Mouse (Mus musculus): Measurements from ENCODE around the gene Mc3r. TPM values are rescaled to one million over a fixed set of nuclear protein-coding genes. Genes with fewer than 3 reads are reported as not detected.

Mc3r gene
- total and polyA plus RNA-seq, 2 experiments from 2014 or later = 0.53 to 0.86 TPM

- no peak overlapping the region for H3K9ac ChIP-seq
- no peaks in the 10 kb centered on the region for H3K27me3 ChIP-seq (ENCODE audit: insufficient read depth, low read length)
- DNase-seq (no peak), ATAC-seq (no peak)
- peaks cover 6% of the 10 kb centered on the region; the same call in 1 of the 2 replicates for H3K4me1 ChIP-seq (ENCODE audit: insufficient read depth)
- H3K9me3 ChIP-seq (ENCODE audit: low read length) = no peaks in the 10 kb centered on the region
- WGBS = 94% methylated on average over 6 of the region's 6 CpGs
- H3K4me2 ChIP-seq (ENCODE audit: low read depth) = no peak overlapping the region
- no peak overlapping the region for H3K4me3 ChIP-seq (ENCODE audit: low read depth, low read length)
- TF ChIP-seq CTCF (IDR thresholded peaks at IDR 0.05; ENCODE audit: low read depth) = no peak
- H3K36me3 ChIP-seq (ENCODE audit: insufficient read depth) = no peaks in the 10 kb centered on the region
- no peak overlapping the region for H3K27ac ChIP-seq (ENCODE audit: low read depth, low read length)
Measured at GRCm38 (mm10) chr2:172263216-172263615, 14.9 kb downstream of the Mc3r start.

- H3K4me1 ChIP-seq (ENCODE audit: insufficient read depth) = peaks cover 23% of the 10 kb centered on the region
- no peaks in the 10 kb centered on the region for H3K9me3 ChIP-seq (ENCODE audit: low read length)
- DNase-seq (peak; percentile 61), ATAC-seq (peak; percentile 60)
- no peak overlapping the region for H3K4me2 ChIP-seq (ENCODE audit: low read depth)
- no peaks in the 10 kb centered on the region for H3K36me3 ChIP-seq (ENCODE audit: insufficient read depth)
- H3K9ac ChIP-seq = peak overlapping the region; percentile 37; the same call in 1 of the 2 replicates
- H3K27me3 ChIP-seq (ENCODE audit: insufficient read depth, low read length) = no peaks in the 10 kb centered on the region
- no peak overlapping the region for H3K4me3 ChIP-seq (ENCODE audit: low read depth, low read length)
- peak overlapping the region; percentile 86 for H3K27ac ChIP-seq (ENCODE audit: low read depth, low read length)
- WGBS = 62% methylated on average over 11 of the region's 11 CpGs
- TF ChIP-seq CTCF (IDR thresholded peaks at IDR 0.05; ENCODE audit: low read depth) = no peak
Measured at GRCm38 (mm10) chr2:172269907-172270306, 21.6 kb downstream of the Mc3r start.

- DNase-seq (peak; percentile 74), ATAC-seq (peak; percentile 84)
- peak overlapping the region; percentile 86 for H3K27ac ChIP-seq (ENCODE audit: low read depth, low read length)
- H3K36me3 ChIP-seq (ENCODE audit: insufficient read depth) = no peaks in the 10 kb centered on the region
- no peaks in the 10 kb centered on the region for H3K9me3 ChIP-seq (ENCODE audit: low read length)
- H3K4me1 ChIP-seq (ENCODE audit: insufficient read depth) = peaks cover 23% of the 10 kb centered on the region
- 9% methylated on average over 9 of the region's 9 CpGs for WGBS
- no peaks in the 10 kb centered on the region for H3K27me3 ChIP-seq (ENCODE audit: insufficient read depth, low read length)
- H3K4me2 ChIP-seq (ENCODE audit: low read depth) = peak overlapping the region; percentile 10; the same call in 1 of the 2 replicates
- no peak overlapping the region for H3K4me3 ChIP-seq (ENCODE audit: low read depth, low read length)
- no peak for TF ChIP-seq CTCF (IDR thresholded peaks at IDR 0.05; ENCODE audit: low read depth)
- peak overlapping the region; percentile 37; the same call in 1 of the 2 replicates for H3K9ac ChIP-seq
Measured at GRCm38 (mm10) chr2:172270485-172270944, 22.2 kb downstream of the Mc3r start.

GRCm38 (mm10) chr2:172270974-172271697 is 22.8 kb downstream of the Mc3r start:
- DNase-seq = no peak

GRCm38 (mm10) chr2:172274662-172275061 is 26.4 kb downstream of the Mc3r start:
- no peaks in the 10 kb centered on the region for H3K36me3 ChIP-seq (ENCODE audit: insufficient read depth)
- no peaks in the 10 kb centered on the region for H3K9me3 ChIP-seq (ENCODE audit: low read length)
- H3K27me3 ChIP-seq (ENCODE audit: insufficient read depth, low read length) = no peaks in the 10 kb centered on the region
- no peak overlapping the region for H3K4me3 ChIP-seq (ENCODE audit: low read depth, low read length)
- no peak for ATAC-seq
- no peak overlapping the region for H3K27ac ChIP-seq (ENCODE audit: low read depth, low read length)
- DNase-seq = no peak
- H3K4me2 ChIP-seq (ENCODE audit: low read depth) = no peak overlapping the region
- H3K4me1 ChIP-seq (ENCODE audit: insufficient read depth) = peaks cover 17% of the 10 kb centered on the region
- no peak overlapping the region for H3K9ac ChIP-seq
- TF ChIP-seq CTCF (IDR thresholded peaks at IDR 0.05; ENCODE audit: low read depth) = no peak
- 92% methylated on average over 8 of the region's 8 CpGs for WGBS

More at GRCm38 (mm10) chr2:172270974-172271697, 22.8 kb downstream of the Mc3r start:
- peak overlapping the region; percentile 10; the same call in 1 of the 2 replicates for H3K4me2 ChIP-seq (ENCODE audit: low read depth)
- peak overlapping the region; percentile 3; the same call in 1 of the 2 replicates for H3K9ac ChIP-seq
- peaks cover 19% of the 10 kb centered on the region for H3K4me1 ChIP-seq (ENCODE audit: insufficient read depth)
- no peak for TF ChIP-seq CTCF (IDR thresholded peaks at IDR 0.05; ENCODE audit: low read depth)
- WGBS = 44% methylated on average over 12 of the region's 12 CpGs
- no peaks in the 10 kb centered on the region for H3K9me3 ChIP-seq (ENCODE audit: low read length)
- H3K27ac ChIP-seq (ENCODE audit: low read depth, low read length) = peak overlapping the region; percentile 86
- H3K27me3 ChIP-seq (ENCODE audit: insufficient read depth, low read length) = no peaks in the 10 kb centered on the region
- ATAC-seq = peak; percentile 64
- no peak overlapping the region for H3K4me3 ChIP-seq (ENCODE audit: low read depth, low read length)
- H3K36me3 ChIP-seq (ENCODE audit: insufficient read depth) = no peaks in the 10 kb centered on the region

GRCm38 (mm10) chr2:172276155-172276554 is 27.9 kb downstream of the Mc3r start:
- peaks cover 4% of the 10 kb centered on the region; the same call in 1 of the 2 replicates for H3K4me1 ChIP-seq (ENCODE audit: insufficient read depth)
- H3K9me3 ChIP-seq (ENCODE audit: low read length) = no peaks in the 10 kb centered on the region
- 71% methylated on average over 5 of the region's 5 CpGs for WGBS
- no peak overlapping the region for H3K4me2 ChIP-seq (ENCODE audit: low read depth)
- ATAC-seq (no peak), DNase-seq (no peak)
- no peak overlapping the region for H3K4me3 ChIP-seq (ENCODE audit: low read depth, low read length)
- no peaks in the 10 kb centered on the region for H3K36me3 ChIP-seq (ENCODE audit: insufficient read depth)
- no peak for TF ChIP-seq CTCF (IDR thresholded peaks at IDR 0.05; ENCODE audit: low read depth)
- no peak overlapping the region for H3K9ac ChIP-seq
- H3K27ac ChIP-seq (ENCODE audit: low read depth, low read length) = no peak overlapping the region
- H3K27me3 ChIP-seq (ENCODE audit: insufficient read depth, low read length) = no peaks in the 10 kb centered on the region

GRCm38 (mm10) chr2:172278979-172279378 is 30.7 kb downstream of the Mc3r start:
- H3K27ac ChIP-seq (ENCODE audit: low read depth, low read length) = no peak overlapping the region
- peaks cover 9% of the 10 kb centered on the region for H3K4me1 ChIP-seq (ENCODE audit: insufficient read depth)
- WGBS = 53% methylated on average over 3 of the region's 3 CpGs
- TF ChIP-seq CTCF (IDR thresholded peaks at IDR 0.05; ENCODE audit: low read depth) = no peak
- no peak for ATAC-seq
- H3K27me3 ChIP-seq (ENCODE audit: insufficient read depth, low read length) = no peaks in the 10 kb centered on the region
- no peak overlapping the region for H3K9ac ChIP-seq
- H3K36me3 ChIP-seq (ENCODE audit: insufficient read depth) = no peaks in the 10 kb centered on the region
- H3K9me3 ChIP-seq (ENCODE audit: low read length) = no peaks in the 10 kb centered on the region
- DNase-seq = no peak
- H3K4me2 ChIP-seq (ENCODE audit: low read depth) = no peak overlapping the region
- no peak overlapping the region for H3K4me3 ChIP-seq (ENCODE audit: low read depth, low read length)
